9 mouse cellular contexts compared by ENCODE assay signal in genomic region chr13:99444431-99444871, GRCm38 (mm10).
DNase-seq lines count a peak whose midpoint lies in the region; ATAC-seq lines count a peak whose summit lies in the region.
"Had no signal": no experiment of that assay in that cellular context is flagged by ENCODE, and none has a peak within 500 bp of the region (broad histone marks: within the 10 kb centered on the region; RNA-seq: fewer than 3 reads in every experiment).

No protein-coding gene starts in this region.

- 0 out of 2 replicates have a peak, but pooled peaks cover 5% of the 10 kb centered on the region for H3K36me3 ChIP-seq in kidney, embryonic 16.5 days (ENCODE audit: insufficient read depth, low read length)
- H3K36me3 ChIP-seq in hindbrain, embryonic 12.5 days, result peaks cover 23% of the 10 kb centered on the region

- 17% methylated on average over 10 of the region's 10 CpGs for WGBS in kidney, embryonic 16.5 days
- WGBS in hindbrain, embryonic 12.5 days, result 7% methylated on average over 10 of the region's 10 CpGs

- no peak for ATAC-seq in kidney, embryonic 16.5 days (ENCODE audit: low FRiP score, low TSS enrichment)
- peak; percentile 90 for ATAC-seq in hindbrain, embryonic 12.5 days (ENCODE audit: low FRiP score)
- ATAC-seq in megakaryocyte, adult 5-6 weeks (ENCODE audit: poor library complexity, severe bottlenecking), result no peak

- no peak overlapping the region for H3K4me3 ChIP-seq in kidney, embryonic 16.5 days (ENCODE audit: low read length)
- peak overlapping the region; percentile 24 for H3K4me3 ChIP-seq in hindbrain, embryonic 12.5 days

- H3K27ac ChIP-seq in kidney, embryonic 16.5 days (ENCODE audit: low read length), result no peak overlapping the region
- peak overlapping the region; percentile 91 for H3K27ac ChIP-seq in hindbrain, embryonic 12.5 days
- H3K27ac ChIP-seq: macrophage had no signal

- no peaks in the 10 kb centered on the region for H3K9me3 ChIP-seq in kidney, embryonic 16.5 days (ENCODE audit: low read length)
- no peaks in the 10 kb centered on the region for H3K9me3 ChIP-seq in hindbrain, embryonic 12.5 days (replicated peaks)

- no peak overlapping the region for H3K9ac ChIP-seq in kidney, embryonic 16.5 days (replicated peaks; ENCODE audit: low read length)
- peak overlapping the region; percentile 36; the same call in 1 of the 2 replicates for H3K9ac ChIP-seq in hindbrain, embryonic 12.5 days

- H3K4me1 ChIP-seq in kidney, embryonic 16.5 days (ENCODE audit: insufficient read depth, low read length), result peaks cover 11% of the 10 kb centered on the region
- H3K4me1 ChIP-seq in hindbrain, embryonic 12.5 days, result peaks cover 80% of the 10 kb centered on the region

- H3K27me3 ChIP-seq in kidney, embryonic 16.5 days (ENCODE audit: insufficient read depth, low read length), result no peaks in the 10 kb centered on the region
- no peaks in the 10 kb centered on the region for H3K27me3 ChIP-seq in hindbrain, embryonic 12.5 days

- no peak for DNase-seq in kidney, postnatal 14 days
- DNase-seq in embryo, embryonic 10.5 days (ENCODE audit: low spot score), result peak; percentile 87
- peak; percentile 66 for DNase-seq in neural tube, embryonic 10.5 days (ENCODE audit: extremely low spot score, low spot score)
- no peak for DNase-seq in adipocyte (ENCODE audit: low spot score)
- no peak for DNase-seq in heart, adult 8-10 months (ENCODE audit: low spot score)

- H3K4me2 ChIP-seq in kidney, embryonic 16.5 days (replicated peaks; ENCODE audit: low read depth, low read length), result peak overlapping the region; percentile 19
- H3K4me2 ChIP-seq in hindbrain, embryonic 12.5 days (replicated peaks), result peak overlapping the region; percentile 47

Comparison
In these comparisons a context has a peak if more than half of its experiments do, and no peak if none do; other contexts are left out.
1. DNase-seq: peak in embryo, embryonic 10.5 days (single experiment) and neural tube, embryonic 10.5 days (single experiment); none in kidney, postnatal 14 days (single experiment), adipocyte (single experiment) and heart, adult 8-10 months (single experiment).